Mouse (Mus musculus): ENCODE measurements around the gene Stat5a.

DNA sequence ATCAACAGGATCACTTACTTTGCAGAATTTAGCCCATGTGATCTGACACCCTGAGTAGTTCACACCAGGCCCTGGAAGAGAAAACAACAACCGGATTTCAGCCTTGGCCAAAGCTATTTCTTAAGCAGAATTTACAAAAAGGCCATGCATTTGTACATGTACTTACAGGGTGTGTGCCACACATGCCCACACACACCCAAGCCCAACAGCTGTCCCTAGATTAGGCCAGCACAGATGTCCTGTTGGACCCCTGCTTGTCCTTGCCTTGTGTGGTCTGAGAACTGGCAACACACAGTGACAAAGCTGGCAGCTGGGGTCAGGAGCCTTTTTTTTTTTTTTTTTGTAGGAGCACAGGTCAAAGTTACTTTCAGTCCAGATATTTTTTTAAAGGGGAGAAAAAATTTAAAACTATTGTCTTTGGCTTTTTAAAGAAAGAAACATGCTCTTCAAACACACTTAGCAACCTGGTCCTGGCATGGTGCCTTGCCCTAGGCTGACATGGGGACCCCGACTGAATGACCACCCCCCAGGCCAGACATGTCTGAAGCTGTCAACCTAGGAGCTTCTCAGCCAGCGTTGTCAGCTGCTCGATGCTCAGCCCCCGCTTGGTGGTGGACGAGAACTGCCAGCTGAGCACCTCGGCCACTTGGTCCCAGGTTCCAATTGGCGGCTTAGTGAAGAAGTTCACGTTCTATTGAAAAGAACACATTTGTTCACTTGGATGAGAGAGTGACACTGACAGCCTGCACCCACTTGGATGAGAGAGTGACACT, 35.2 kb downstream of the Stat5a start:
- TF ChIP-seq CTCF (IDR thresholded peaks at IDR 0.05; ENCODE audit: low read depth), result no peak
- TF ChIP-seq EP300 (IDR thresholded peaks at IDR 0.05; ENCODE audit: low read depth), result no peak
